Mouse (Mus musculus) embryonic facial prominence, embryonic 12.5 days (tissue): ENCODE data around the gene Frmd4a. TPM values are rescaled to one million over a fixed set of nuclear protein-coding genes. Genes with fewer than 3 reads are reported as not detected.

Experiments
- ATAC-seq: fragments of 200-750 bp; cut with Nextera tagmentation; 2 replicates; pipeline ENCODE4 v1.8.0; 2017; ENCODE audit not compliant: insufficient number of reproducible peaks, insufficient read depth, low FRiP score, low TSS enrichment
- H3K27ac ChIP-seq: fragments of 300-500 bp; sonication (generic); 2 replicates; pipeline ENCODE4 v1.5.1; 2016; ENCODE audit warnings: mild to moderate bottlenecking
- H3K27me3 ChIP-seq: fragments of 300-500 bp; sonication (generic); 2 replicates; pipeline ENCODE4 v1.6.1; 2016; ENCODE audit warnings: mild to moderate bottlenecking, moderate library complexity
- H3K36me3 ChIP-seq: fragments of 300-500 bp; sonication (generic); 2 replicates; pipeline ENCODE4 v1.6.1; 2016; ENCODE audit warnings: mild to moderate bottlenecking
- H3K4me1 ChIP-seq: fragments of 300-500 bp; sonication (generic); 2 replicates; pipeline ENCODE4 v1.6.1; 2016
- H3K4me2 ChIP-seq: fragments of 300-500 bp; sonication (generic); replicated peaks from 2 replicates; pipeline ENCODE4 v1.6.1; 2016; ENCODE audit warnings: mild to moderate bottlenecking, moderate library complexity
- H3K4me3 ChIP-seq: fragments of 300-500 bp; sonication (generic); 2 replicates; pipeline ENCODE4 v1.5.1; 2016; ENCODE audit warnings: mild to moderate bottlenecking
- H3K9ac ChIP-seq: fragments of 300-500 bp; sonication (generic); 2 replicates; pipeline ENCODE4 v1.6.1; 2016; ENCODE audit warnings: mild to moderate bottlenecking, moderate library complexity
- H3K9me3 ChIP-seq: fragments of 300-500 bp; sonication (generic); 2 replicates; pipeline ENCODE4 v1.6.1; 2016; ENCODE audit warnings: mild to moderate bottlenecking, moderate library complexity
- WGBS: fragments of 180-500 bp; shearing (Covaris S2); methylation state at CpG from one replicate; pipeline ENCODE4 v1.1.7; 2016; 5-methylcytosine and 5-hydroxymethylcytosine counted together
- polyA plus RNA-seq: library from polyadenylated mRNA; unstranded; fragments of >200 nt; fragmentation: Nextera tagmentation; extraction: Ambion mirVana; gene quantifications from 2 replicates; pipeline ENCODE4 v1.2.1, GENCODE M21; 2016

Gene Frmd4a
- polyA plus RNA-seq, 1 experiment from 2014 or later, result 58.7 TPM

DNA sequence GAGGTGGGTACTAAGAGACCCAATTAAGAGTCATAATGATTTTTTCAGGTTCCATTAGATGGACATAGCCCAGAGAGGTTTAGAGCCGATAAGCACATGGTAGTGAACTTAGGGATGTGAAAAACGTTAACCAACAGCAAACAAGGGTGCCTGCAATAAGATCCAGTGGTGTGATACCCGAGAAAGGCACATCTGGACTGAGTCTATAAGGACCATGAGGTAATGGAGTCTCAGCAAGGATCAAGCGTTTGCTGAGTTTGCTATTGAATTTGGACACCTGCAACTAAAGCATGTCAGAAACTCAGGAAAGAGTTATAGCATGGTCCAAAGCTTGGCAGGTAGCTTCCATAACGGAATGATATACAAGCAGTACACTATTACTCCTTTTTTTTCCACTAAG is 566.7 kb downstream of the Frmd4a start:
- peaks cover 64% of the 10 kb centered on the region for H3K4me1 ChIP-seq
- H3K27ac ChIP-seq, result no peak overlapping the region
- H3K4me3 ChIP-seq, result no peak overlapping the region
- WGBS, result 29% methylated on average over 5 of the region's 5 CpGs
- no peak overlapping the region for H3K9ac ChIP-seq
- H3K36me3 ChIP-seq, result peaks cover 46% of the 10 kb centered on the region
- no peaks in the 10 kb centered on the region for H3K9me3 ChIP-seq
- no peaks in the 10 kb centered on the region for H3K27me3 ChIP-seq
- ATAC-seq, result no peak
- H3K4me2 ChIP-seq, result no peak overlapping the region

DNA sequence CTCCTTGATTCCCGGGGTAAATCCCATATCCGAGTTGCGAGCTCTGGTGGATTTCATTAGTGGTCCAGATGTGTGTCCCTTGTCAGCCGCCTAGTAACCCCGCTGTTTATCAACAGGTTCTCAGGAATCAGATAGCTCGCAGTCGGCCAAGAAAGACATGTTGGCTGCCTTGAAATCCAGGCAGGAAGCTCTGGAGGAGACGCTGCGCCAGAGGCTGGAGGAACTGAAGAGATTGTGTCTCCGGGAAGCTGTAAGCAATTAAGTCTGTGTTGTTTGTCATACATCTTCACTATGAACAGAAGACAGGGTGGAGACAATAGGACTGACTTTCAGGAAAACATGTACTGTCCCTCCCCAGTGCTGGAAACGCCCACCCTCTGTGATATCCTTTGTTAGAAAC is 568.7 kb downstream of the Frmd4a start:
- H3K4me1 ChIP-seq, result peaks cover 65% of the 10 kb centered on the region
- H3K36me3 ChIP-seq, result peaks cover 42% of the 10 kb centered on the region
- WGBS, result 25% methylated on average over 11 of the region's 11 CpGs
- H3K4me3 ChIP-seq, result no peak overlapping the region
- ATAC-seq, result no peak
- no peak overlapping the region for H3K4me2 ChIP-seq
- H3K27me3 ChIP-seq, result no peaks in the 10 kb centered on the region
- H3K9ac ChIP-seq, result no peak overlapping the region
- peak overlapping the region; percentile 93 for H3K27ac ChIP-seq
- no peaks in the 10 kb centered on the region for H3K9me3 ChIP-seq

DNA sequence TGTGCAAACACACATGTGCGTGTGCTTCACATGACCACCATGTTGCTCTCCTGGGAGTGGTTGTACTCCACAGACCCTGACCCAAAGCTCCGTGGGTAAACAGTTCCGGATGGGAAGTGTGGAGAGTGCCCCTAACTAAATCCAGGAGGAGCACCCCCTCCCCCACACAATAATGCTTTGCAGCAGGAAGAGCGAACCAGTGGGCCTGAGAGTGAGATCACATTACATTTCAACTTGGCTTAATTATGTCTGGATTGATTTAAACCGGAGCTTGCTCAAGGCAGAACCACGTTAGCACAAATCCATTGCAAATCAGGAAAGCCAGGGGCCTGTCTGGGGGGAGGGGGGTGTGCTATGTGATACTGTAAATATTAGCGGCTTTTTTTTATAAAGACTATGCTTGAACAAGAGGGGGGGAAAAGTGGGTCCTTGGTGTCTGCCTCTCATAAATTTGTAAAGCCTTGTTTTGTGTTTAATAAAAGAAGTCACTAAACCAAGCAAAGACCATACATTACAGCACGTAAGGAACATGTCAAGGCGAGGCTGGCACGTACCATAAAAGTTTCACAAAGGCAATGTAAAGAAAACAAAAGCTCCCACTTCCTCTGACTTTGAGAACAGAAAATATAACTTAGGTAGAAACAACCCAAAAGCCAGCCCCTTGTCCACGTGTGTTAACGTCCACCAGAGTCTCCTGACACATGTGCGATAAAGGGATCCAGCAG is 570.3 kb downstream of the Frmd4a start:
- Histone ChIP-seq H3K9me3 (no peaks in the 10 kb centered on the region), H3K27ac (peak overlapping the region; percentile 93), H3K9ac (no peak overlapping the region), H3K27me3 (no peaks in the 10 kb centered on the region), H3K4me2 (0 out of 2 replicates have a peak overlapping the region, but pooled peaks have one; percentile 9), H3K36me3 (peaks cover 47% of the 10 kb centered on the region), H3K4me3 (no peak overlapping the region), H3K4me1 (peaks cover 59% of the 10 kb centered on the region)
- ATAC-seq, result peak; percentile 86
- 9% methylated on average over 13 of the region's 13 CpGs for WGBS

DNA sequence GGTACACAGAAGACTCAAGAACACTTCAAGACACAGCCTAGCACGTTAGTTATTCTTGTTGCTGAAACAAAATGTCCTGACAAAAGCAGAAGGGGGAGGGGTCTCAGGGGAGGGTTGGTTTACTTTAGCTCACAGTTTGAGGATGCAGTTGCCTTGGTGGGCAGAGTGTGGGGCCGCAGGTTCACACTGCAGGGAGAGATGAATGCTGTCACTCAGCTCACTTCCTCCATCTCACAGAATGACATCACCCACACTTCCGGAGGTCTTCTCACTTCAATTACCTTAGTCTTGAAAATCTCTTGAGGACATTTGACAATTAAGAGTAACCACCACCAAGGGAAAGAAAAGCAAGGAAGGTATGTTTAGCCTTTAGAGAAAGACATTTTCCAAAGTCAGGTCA is 574.1 kb downstream of the Frmd4a start:
- WGBS, result 76% methylated on average over 3 of the region's 3 CpGs
- ATAC-seq, result no peak
- Histone ChIP-seq H3K9me3 (no peaks in the 10 kb centered on the region), H3K4me1 (peaks cover 26% of the 10 kb centered on the region), H3K4me2 (no peak overlapping the region), H3K4me3 (no peak overlapping the region), H3K9ac (no peak overlapping the region), H3K36me3 (peaks cover 73% of the 10 kb centered on the region), H3K27me3 (no peaks in the 10 kb centered on the region), H3K27ac (no peak overlapping the region)

DNA sequence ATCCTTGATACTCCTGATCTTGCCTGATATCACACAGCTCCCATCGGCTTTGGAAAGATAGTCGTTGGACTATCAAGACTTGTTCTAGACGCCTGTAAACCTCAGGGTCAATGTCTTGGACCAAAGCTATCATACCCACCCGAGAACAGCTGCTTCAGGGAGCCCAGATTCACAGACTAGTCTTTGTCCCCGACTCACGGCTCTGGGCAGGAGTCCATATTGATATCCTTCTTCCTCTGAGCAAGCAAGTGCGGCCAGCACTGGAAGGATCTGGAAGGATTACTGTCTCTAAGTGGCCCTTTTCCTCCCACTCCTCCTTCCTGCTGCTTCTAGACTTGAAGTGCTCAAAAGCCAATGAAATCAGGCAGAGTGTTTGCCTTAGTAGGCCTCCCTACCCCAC is 575.1 kb downstream of the Frmd4a start:
- no peak for ATAC-seq
- Histone ChIP-seq H3K4me2 (no peak overlapping the region), H3K27me3 (no peaks in the 10 kb centered on the region), H3K27ac (no peak overlapping the region), H3K4me3 (no peak overlapping the region), H3K9me3 (no peaks in the 10 kb centered on the region), H3K36me3 (peaks cover 78% of the 10 kb centered on the region), H3K4me1 (peaks cover 16% of the 10 kb centered on the region), H3K9ac (no peak overlapping the region)
- 92% methylated on average over 7 of the region's 7 CpGs for WGBS

DNA sequence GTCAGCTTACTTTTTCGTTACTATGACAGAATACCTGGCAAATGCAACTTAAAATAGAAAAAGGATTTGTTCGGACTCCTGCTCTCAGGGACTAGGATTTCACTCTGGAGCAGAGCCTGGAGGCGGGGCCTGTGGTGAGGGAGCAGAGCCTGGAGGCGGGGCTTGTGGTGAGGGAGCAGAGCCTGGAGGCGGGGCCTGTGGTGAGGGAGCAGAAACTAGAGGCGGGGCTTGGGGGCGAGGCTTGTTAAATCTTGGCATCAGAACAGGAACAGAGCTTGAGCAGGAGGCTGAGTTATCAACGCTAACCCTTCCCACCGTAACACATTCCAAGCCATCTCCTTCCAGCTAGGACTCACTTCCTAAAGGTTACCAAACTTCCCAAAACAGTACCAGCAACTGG is 575.9 kb downstream of the Frmd4a start:
- Histone ChIP-seq H3K9ac (no peak overlapping the region), H3K9me3 (no peaks in the 10 kb centered on the region), H3K4me2 (no peak overlapping the region), H3K4me1 (peaks cover 9% of the 10 kb centered on the region), H3K27me3 (no peaks in the 10 kb centered on the region), H3K27ac (no peak overlapping the region), H3K36me3 (peaks cover 84% of the 10 kb centered on the region), H3K4me3 (no peak overlapping the region)
- no peak for ATAC-seq
- WGBS, result 32% methylated on average over 9 of the region's 9 CpGs

DNA sequence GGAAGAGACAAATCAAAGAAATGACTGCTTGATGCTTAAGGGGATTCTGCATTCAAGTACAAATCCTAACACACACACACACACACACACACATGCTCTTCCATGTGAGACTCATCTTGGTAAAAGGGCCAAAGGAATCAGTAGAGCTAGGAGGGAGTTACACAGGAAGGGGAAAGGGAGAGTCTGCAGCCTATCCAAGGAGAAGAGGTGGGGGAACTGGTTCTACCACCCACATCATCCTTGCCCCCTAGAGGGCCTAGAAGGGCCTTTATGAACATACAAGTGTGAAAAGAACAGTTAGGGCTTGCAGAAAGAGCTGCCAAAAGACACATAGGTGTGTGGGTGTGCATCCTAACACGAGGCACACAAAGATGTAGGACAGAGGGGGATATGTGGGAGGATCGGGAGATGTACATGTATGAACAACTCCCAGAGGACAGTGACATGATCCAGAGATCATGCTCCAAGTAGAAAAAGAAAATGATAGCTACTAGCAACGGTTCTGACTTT is 576.4 kb downstream of the Frmd4a start:
- Histone ChIP-seq H3K9me3 (no peaks in the 10 kb centered on the region), H3K4me3 (no peak overlapping the region), H3K36me3 (peaks cover 80% of the 10 kb centered on the region), H3K9ac (no peak overlapping the region), H3K4me1 (peaks cover 4% of the 10 kb centered on the region), H3K4me2 (no peak overlapping the region), H3K27ac (no peak overlapping the region), H3K27me3 (no peaks in the 10 kb centered on the region)
- ATAC-seq, result no peak
- WGBS, result 89% methylated on average over 3 of the region's 3 CpGs

DNA sequence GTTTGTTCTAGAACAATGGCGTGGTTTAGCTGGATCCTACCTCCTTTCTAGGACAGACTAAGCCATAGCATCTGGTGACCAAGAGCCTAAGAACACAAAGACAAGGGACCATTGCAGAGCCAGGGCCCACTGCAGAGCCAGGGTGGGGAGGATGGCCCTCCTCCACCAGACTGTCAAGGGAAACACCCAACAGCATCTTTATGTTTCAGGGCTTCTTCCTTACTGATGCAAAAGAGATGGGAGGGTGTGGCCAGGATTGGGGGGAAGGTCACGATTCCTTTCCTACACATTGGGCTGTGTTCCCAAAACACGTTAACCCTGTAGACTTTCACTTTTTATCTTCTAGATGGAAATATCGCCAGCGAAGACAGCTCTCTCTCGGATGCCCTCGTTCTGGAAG is 579.5 kb downstream of the Frmd4a start:
- Histone ChIP-seq H3K27me3 (no peaks in the 10 kb centered on the region), H3K36me3 (peaks cover 64% of the 10 kb centered on the region), H3K4me3 (no peak overlapping the region), H3K27ac (no peak overlapping the region), H3K4me2 (no peak overlapping the region), H3K9ac (no peak overlapping the region), H3K9me3 (no peaks in the 10 kb centered on the region), H3K4me1 (peaks cover 11% of the 10 kb centered on the region; the same call in 1 of the 2 replicates)
- no peak for ATAC-seq
- 92% methylated on average over 7 of the region's 7 CpGs for WGBS

DNA sequence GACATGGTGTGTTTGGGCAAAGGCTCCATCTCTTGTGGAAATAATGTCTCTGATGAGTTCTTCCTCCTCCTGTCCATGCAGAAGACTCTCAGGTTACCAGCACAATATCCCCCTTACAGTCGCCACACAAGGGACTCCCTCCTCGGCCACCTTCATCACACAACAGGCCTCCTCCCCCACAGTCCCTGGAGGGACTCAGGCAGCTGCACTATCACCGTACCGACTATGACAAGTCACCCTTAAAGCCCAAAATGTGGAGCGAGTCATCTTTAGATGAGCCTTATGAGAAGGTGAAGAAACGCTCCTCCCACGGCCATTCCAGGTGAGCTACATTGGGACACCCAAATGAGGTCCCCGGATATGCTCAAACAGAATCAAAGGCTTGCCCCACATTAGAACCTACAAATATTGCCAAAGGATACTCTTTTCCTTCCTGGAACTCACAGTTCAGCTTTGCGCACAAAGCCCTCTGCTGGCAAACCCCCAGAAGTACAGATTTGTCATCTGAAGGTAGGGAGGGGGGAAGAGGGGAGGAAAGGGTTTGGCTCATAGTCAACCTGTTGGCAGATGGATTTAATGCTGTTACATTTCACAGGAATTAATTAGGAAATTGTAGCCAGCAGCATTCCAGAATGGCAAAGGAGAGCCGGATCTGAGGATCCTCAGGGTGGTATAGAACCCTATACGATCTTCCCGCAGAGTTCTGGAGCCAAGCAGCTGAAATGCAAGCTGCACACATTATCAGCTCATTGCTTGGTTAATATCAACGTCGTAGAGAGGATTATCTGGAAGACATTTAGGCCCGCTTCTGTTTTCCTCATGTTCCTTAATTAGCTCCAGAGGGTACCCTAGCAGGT is 583.7 kb downstream of the Frmd4a start:
- Histone ChIP-seq H3K9ac (no peak overlapping the region), H3K27ac (no peak overlapping the region), H3K4me2 (no peak overlapping the region), H3K4me1 (peaks cover 11% of the 10 kb centered on the region; the same call in 1 of the 2 replicates), H3K9me3 (no peaks in the 10 kb centered on the region), H3K36me3 (peaks cover 71% of the 10 kb centered on the region), H3K4me3 (no peak overlapping the region), H3K27me3 (no peaks in the 10 kb centered on the region)
- ATAC-seq, result no peak
- WGBS, result 47% methylated on average over 15 of the region's 15 CpGs

DNA sequence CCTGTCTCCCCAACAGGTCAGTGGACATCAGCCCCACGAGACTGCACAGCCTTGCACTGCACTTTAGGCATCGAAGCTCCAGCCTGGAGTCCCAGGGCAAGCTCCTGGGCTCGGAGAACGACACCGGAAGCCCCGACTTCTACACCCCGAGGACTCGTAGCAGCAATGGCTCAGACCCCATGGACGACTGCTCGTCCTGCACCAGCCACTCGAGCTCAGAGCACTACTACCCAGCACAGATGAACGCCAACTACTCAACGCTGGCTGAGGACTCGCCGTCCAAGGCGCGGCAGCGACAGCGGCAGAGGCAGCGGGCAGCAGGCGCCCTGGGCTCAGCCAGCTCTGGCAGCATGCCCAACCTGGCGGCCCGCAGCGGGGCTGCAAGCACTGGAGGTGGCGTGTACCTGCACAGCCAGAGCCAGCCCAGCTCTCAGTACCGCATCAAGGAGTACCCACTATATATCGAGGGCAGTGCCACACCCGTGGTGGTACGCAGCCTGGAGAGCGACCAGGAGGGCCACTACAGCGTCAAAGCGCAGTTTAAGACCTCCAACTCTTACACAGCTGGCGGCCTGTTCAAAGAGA is 585.9 kb downstream of the Frmd4a start:
- H3K4me2 ChIP-seq, result no peak overlapping the region
- 89% methylated on average over 33 of the region's 33 CpGs for WGBS
- no peak overlapping the region for H3K4me3 ChIP-seq
- no peaks in the 10 kb centered on the region for H3K27me3 ChIP-seq
- ATAC-seq, result no peak
- H3K9ac ChIP-seq, result no peak overlapping the region
- H3K9me3 ChIP-seq, result no peaks in the 10 kb centered on the region
- H3K4me1 ChIP-seq, result peaks cover 11% of the 10 kb centered on the region; the same call in 1 of the 2 replicates
- peaks cover 74% of the 10 kb centered on the region for H3K36me3 ChIP-seq
- H3K27ac ChIP-seq, result no peak overlapping the region

DNA sequence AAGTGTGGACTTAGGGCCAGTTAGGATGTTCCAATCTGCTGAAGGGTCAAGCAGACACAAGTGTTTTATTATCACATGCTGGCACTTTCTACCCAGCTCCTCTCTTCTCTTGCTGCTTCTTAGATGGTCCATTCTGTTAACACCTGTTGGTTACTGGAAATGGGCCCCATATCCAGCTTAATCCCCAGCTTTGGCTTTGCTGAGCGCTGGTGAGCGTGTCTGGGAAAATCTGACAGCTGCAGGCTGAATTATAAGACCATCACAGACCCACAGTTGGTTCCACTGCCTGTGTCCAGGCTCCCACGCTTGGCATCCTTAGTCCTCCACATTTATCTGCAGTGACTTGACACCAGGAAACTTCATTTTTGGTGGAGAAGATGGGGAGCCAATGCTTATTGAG is 589.0 kb downstream of the Frmd4a start:
- Histone ChIP-seq H3K36me3 (peaks cover 96% of the 10 kb centered on the region), H3K27me3 (no peaks in the 10 kb centered on the region), H3K4me1 (no peaks in the 10 kb centered on the region), H3K4me3 (no peak overlapping the region), H3K9me3 (no peaks in the 10 kb centered on the region), H3K9ac (no peak overlapping the region), H3K27ac (0 out of 2 replicates have a peak overlapping the region, but pooled peaks have one; percentile 23), H3K4me2 (no peak overlapping the region)
- no peak for ATAC-seq
- 87% methylated on average over 3 of the region's 3 CpGs for WGBS
